Mouse (Mus musculus) ZHBTc4 (cell line): ENCODE data around the gene Kri1.
A peak's percentile ranks its signal among the peaks of the same experiment; 100 is the strongest.
"Not testable (repeated sequence)": the region's sequence is repeated elsewhere in the genome, so short reads cannot be mapped to it uniquely, and the experiment has no call there.

Experiments
- DNase-seq: peaks from one replicate; pipeline ENCODE4 v3.0.0-alpha.2; 2011; ENCODE audit warnings: low read depth, low spot score

Gene Kri1

DNA sequence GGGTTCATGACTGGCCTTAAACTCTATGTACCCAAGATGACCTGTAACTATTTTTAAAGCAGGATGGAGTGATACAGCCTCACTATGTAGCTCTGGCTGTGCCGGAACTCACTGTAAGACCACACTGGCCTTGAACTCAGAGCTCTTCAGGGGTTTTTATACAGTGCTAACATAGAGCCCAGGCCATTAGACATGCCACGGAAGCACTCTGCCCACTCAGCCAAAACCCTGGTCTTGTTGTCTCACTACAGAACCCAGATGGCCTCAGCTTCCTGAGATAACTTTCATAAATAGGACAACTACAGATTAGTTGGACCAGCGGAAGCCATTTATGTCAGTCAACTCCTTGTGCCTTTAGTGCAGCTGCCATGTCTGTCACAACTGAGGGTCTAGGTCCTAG is 13.4 kb downstream of the Kri1 start:
- DNase-seq: no peak

DNA sequence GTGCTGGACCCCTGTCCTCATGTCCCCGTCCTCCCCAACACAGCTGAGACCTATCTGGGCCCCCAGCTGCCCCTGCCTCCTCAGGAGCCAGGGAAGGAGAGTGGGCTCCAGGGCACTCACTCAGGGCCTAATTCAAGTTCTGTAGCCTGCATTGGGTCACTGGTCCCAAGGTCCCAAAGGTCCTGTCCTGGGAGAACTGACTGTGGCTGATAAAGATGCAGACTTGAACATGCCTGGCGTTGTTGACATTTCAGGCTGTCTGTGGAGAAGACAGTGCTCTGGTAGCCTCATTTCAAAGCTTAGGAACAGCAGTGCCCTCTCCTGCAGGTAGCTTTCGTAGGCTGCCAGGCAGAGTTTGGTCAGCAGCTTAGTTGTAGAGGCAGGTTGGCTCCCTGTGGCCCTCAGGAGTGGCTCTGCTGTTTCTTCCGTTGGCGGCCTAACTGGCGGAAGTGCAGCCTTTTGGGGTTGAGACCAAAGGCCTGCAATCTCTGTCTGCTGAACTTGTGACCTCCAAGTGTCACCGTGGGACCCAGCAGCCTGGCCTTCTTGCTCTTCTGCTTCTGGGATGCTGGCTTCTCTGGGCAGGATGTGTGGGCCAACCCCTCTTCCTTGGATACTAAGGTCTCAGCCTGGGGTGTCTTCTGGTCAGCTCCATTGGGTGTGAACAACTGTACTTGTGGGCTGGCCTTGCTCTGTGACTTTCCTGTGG is 14.1 kb downstream of the Kri1 start:
- DNase-seq: no peak

DNA sequence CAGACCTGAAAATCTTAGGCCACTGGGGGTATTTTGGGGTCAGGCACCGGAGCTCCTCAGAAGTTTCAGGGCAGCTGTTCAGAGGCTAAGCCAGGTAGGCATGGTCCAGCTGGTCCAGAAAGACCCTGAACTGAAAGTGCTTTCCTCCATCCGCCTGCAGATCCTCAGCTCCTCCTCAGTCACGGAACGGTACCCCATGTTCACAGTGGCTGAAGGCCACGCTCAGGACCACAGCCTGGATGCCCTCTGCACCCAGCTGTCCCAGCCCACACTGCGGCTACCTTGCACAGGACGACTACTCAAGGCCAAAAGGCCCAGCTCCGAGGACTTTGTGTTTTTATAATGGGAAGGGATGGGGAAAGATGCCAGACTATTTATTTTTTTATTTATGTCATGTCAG is 14.7 kb downstream of the Kri1 start:
- no peak for DNase-seq

DNA sequence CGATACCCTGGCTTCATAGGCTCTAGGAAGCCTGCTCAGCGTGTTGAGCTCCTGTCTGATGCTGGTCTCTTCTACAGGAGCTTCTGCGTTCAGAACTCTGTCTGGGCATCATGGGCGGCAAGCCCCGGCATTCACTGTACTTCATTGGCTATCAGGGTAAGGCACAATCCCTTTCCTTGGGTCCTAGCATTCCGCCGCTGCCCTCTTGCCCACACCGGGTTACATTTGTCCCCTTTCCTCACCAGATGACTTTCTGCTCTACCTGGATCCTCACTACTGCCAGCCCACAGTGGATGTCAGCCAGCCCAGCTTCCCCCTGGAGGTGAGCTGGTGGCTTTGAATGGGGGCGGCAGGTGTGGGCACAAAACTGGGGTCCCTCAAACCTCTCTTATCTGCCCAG is 15.4 kb downstream of the Kri1 start:
- DNase-seq: no peak

DNA sequence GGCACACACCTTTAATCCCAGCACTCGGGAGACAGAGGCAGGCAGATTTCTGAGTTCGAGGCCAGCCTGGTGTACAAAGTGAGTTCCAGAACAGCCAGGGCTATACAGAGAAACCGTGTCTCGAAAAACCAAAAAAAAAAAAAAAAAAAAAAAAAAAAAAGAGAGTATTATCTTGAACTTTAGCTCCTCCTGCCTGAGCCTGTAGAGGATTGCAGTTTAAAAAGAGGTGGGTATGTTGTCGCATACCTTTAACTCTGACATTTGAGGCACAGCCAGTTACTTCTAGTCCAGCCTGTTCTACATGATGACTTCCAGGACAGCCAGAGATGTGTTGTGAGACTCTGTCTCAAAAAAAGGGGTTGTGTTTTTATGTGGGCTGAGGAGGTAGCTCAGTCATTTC is 18.2 kb downstream of the Kri1 start:
- DNase-seq: not testable (repeated sequence)

DNA sequence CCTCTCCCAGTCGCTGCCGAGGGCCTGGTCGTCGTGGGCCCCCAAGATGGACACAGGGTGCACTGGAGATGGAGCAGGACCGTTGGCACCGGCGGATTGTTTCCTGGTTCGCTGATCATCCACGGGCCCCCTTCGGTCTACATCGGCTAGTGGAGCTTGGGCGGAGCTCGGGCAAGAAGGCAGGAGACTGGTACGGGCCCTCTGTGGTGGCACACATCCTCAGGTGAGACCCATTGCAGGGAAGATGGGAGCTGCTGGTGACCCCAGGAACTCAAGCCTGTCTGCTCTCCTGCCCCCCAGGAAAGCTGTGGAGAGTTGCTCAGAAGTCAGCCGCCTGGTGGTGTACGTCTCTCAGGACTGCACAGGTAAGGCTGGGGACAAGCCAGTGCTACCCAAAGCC is 19.5 kb downstream of the Kri1 start:
- no peak for DNase-seq

DNA sequence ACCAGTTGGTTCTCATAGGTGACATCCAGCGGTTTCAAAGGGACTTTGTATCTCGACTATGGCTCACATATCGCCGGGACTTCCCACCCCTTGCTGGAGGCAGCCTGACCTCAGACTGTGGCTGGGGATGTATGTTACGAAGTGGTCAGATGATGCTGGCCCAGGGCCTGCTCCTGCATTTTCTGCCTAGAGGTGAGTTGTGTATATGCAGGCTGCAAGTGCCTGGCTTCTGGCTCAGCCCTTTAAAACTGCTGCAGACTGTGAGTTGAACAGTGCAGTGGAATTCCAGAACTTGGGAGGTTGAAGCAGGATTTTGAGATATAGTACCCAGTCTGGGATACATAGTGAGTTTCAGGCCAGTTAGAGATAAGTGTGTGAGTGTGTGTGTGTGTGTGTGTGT is 20.9 kb downstream of the Kri1 start:
- DNase-seq: no peak

DNA sequence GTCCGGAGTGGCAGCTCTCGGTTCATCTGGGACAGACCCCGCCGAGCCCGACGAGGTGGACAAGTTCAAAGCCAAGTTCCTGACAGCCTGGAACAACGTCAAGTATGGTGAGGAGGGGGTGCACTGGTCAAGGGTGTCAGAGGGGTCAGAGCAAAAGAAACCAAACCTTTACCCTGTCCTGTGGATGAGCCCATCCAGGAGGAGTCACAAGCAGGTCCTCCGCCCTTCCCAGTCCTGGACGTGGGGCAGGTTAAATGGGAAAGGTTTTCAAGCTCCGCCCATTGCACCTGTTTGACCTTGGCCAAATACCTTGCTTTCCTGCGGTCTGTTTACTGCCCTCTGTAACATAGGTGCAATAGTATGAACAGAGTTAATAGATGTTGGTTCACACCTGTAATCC is 22.2 kb downstream of the Kri1 start:
- DNase-seq: peak; percentile 31

DNA sequence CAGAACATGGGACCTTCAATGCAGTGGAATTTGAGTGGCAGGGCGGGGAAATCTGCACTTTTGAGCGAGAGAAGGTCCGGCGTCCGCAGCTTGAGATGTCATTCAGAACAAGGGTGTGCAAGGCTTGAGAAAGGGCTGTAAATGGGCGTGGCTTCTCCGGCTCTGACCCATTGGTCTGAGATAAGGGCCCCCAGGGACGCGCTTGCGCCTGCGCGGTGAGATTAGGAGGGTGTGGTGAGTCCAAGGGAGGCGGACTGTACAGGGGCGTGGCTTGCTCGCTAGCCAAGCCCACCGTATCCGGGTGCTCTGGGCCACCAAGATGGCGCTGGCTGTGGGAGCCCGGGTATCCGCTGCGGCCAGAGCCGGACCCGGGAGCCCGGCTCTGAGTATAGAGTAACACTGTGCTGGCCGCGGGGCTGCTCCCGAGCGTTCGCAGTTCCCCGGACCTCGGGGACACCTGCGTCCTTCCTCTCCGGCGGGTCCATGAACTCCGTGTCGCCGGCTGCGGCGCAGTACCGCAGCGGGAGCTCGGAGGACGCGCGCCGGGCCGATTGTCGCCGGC is 22.7 kb downstream of the Kri1 start, which contains the start of gene Atg4d:
Atg4d (plus strand) TSS at position 294 of the 562 bp plus-strand sequence.
- peak; percentile 100 for DNase-seq

DNA sequence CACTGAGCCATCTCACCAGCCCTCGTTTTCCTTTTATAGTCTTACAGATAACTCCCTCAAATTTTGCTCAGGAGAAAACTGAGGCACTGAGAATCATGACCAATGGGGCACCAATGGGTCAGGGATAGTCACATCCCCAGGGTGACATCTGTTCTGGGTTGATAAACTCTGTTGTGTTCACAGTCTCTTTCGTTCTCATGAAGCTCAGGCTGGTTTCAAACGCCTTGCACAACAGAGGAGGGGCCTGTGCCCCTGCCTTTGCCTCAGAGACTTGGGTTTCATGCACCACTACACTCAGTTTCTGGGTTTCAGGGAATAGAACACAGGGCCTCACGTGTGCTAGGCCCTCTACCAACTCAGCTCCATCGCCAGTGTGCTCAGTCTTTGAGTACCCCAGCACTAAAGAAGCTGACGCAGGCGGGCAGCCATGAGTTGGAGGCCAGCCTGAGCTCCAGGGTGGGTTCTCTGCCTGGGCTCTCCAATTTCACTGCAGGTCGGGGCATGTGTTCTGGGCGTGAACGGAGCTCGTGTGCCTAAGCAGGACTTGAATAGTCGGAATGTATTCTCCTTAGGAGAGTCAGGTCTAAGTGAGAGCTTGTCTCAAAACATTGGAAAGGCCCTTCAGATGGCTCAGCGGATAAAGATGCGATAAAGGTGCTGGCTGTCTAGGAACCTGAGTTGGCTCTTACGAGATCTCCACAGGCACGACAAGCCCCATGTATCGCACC is 23.3 kb downstream of the Kri1 start:
- DNase-seq: no peak

DNA sequence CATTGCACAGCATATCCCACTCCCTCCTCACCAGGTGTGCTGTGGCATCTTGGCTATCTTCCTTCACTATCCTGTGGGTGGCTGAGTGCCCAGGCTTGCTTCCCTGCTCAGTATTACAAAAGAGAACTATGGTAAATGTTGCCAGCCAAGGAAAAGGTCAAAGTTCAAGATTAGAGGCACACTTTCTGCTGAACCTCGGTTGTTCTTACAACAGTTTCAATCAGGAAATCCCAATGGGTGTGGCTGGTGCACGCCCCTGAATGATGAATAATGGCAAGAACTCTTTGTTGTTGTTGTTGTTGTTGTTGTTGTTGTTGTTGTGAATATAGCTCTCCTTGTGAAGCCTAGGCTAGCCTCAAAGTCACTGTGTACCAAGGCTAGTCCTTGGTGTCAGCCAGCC is 25.9 kb downstream of the Kri1 start:
- DNase-seq: peak; percentile 65

DNA sequence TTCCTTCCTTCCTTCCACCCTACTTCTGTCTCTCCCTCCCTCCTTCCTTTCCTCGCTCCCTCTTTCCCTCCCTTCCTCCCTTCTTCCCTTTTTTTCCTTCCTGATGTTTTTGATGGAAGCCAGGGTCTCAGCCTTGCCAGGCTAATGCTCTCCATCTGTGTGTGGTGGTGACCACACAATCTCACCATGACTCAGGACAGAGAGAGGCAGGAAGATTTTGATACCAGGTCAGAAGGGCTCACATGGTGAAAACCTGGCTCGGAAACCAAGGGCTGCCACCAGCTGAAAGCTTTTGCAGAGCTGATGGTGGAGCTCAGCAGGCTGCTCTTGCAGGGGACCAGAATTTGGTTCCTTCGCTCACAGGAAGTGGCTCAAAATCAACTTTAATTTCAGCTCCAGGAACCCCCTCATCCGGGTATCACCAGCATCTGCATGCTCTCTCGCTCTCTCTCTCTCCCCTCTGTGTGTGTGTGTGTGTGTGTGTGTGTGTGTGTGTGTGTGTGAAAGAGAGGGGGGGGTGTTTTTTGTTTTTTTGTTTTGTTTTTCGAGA is 27.2 kb downstream of the Kri1 start:
- DNase-seq: no peak

DNA sequence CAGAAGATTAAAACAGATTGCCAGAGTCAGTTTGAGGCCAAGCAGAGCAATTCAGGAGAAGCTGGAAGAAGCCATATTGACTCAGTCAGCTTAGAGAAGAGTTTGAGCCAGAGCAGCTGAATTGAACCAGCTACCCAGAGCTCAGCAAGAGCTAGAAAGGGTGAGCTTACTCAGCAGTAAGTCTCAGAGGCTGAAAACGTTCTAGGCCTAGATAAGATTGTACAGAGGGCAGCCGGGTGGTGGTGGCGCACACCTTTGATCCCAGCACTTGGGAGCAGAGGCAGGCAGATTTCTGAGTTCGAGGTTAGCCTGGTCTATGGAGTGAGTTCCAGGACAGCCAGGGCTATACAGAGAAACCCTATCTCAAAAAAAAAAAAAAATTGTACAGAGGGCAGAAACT is 31.4 kb downstream of the Kri1 start:
- DNase-seq: not testable (repeated sequence)

DNA sequence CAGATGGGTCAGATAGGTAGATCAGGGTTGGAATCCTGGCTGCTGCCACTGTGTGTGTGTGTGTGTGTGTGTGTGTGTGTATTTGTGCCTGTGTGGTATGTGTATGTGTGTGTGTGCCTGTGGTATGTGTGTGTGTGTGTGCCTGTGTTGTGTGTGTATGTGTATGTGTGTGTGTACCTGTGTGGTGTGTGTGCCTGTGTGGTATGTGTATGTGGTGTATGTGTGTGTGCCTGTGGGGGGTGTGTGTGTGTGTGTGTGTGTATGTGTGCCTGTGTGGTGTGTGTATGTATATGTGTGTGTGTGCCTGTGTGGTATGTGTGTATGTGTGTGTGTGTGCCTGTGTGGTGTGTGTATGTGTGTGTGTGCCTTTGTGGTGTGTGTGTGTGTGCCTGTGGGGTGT is 33.1 kb downstream of the Kri1 start:
- DNase-seq: no peak

DNA sequence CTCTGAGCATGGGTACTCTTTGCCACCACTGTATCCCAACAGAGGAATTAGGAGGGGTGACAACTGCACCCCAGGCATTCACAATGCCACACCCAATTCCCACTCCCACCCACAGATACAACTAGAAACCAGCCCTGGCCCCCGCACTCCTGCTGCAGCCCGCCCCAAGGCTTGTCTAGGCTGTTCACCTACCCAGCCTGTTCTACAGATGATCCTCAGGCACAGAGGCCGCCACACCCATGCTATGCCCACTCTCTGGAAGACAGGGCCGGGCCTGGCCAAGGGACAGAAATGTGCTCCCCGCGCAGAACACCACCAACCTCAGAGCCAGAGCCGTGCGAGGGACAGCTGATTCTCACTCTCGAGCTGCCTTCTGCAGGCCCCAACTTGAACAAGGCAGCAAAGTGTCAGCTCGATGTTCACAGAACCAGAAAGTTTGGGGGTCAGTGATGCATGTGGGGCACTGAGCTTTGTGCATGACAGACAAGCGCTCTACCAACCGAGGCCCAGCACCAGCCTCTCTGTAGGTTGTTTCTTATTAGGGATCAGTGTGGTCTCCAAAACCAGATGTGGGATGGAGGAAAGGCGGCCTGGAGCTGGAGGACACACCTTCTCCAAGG is 36.5 kb downstream of the Kri1 start:
- DNase-seq: no peak

DNA sequence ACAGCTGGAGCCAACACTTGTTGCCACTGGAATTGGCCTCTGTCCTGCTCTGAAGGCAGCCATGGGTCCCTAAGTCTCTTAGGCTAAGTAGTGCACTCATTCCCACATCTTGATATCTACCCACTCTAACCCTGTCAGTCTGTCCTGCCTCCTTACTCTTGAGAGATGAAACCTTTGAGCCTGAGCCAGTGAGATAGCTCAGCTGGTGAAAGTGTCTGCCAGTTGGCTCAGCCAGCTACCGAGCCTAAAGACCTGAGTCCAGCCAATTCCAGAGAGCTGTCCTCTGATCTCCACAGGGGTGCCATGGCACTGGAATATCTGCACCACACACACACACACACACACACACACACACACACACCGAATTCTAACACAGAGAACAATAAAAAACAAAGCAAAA is 37.3 kb downstream of the Kri1 start:
- DNase-seq: no peak

DNA sequence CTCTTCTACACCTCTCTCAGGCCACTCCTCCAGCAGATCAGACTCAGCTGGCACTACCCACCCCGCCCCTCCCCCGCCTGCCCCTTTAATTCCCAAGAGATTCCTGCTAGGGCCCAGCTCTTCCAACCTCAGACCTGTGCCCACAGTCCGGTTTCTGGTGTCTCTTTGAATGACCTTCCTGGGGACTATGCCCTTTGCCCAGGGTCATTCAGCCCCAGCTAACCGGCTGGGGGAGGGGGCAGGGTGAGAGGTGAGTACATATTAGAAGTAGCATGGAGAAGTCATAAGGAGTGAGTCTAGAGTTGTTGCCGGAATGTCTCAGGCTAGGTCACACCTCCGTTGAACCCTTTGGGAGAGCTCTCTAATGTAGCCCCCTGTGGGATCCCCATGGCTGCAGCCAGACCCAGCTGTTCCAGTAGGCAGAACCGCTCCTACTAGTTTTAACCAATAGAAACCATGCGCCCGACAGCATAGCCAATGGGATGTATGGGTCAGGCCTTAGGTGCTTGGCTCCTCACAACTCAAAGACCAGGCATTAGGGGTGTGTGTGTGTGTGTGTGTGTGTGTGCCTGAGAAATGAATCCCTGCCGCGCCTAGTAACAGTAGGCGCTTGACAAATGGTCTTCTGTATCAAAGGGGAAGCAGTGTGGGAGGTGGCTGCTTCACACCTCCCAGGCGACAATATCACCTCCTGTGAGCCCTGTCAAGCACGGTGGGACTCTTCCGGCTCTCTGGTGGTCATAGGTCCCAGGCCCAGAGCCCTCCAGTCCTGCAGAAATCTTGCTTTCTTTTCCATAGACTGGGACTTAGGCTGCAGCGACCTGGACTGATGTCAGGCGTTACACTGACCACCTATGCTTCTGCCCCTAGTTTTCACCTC is 37.9 kb downstream of the Kri1 start:
- DNase-seq: peak; percentile 30

DNA sequence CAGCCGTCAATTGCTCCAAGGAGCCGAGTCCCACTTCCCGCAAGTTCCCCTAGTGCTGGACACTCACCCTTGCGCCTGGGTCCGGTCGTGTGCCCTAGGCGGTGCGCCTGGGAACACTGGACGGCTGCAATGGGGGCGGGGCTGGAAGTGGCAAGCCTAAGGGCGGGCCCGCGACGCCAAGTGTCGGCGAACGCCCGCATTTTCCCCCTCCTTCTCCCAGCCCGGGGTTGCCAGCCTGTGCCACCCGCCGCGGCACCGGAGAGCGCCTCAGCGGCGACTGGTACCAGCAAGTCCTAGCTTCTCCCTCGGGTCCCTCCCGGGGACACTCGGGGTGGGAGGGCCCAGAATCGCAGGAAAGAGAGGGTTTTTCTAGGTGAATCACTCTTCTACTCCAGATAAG is 39.4 kb downstream of the Kri1 start, which contains the start of gene S1pr5:
S1pr5 (minus strand) TSS at position 118 of the 400 bp plus-strand sequence.
- peak; percentile 34 for DNase-seq

DNA sequence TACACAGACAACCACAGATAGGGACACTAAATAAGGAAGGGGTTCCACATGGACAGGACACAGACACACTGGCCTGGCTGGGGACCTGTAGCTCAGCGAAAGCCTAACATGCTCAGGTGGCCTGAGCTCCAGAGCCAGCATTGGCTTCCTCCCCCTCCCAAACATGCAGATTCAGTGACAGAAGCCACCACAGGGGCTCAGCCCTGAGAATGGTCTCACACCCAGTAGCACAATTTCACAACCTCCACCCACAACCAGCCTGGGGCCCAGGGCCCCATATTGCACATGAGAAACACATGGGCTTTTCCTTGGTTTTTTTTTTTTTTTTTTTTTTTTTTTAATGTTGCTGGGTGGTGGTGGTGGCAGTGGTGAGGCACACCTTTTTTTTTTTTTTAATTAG is 41.4 kb downstream of the Kri1 start:
- DNase-seq: no peak

DNA sequence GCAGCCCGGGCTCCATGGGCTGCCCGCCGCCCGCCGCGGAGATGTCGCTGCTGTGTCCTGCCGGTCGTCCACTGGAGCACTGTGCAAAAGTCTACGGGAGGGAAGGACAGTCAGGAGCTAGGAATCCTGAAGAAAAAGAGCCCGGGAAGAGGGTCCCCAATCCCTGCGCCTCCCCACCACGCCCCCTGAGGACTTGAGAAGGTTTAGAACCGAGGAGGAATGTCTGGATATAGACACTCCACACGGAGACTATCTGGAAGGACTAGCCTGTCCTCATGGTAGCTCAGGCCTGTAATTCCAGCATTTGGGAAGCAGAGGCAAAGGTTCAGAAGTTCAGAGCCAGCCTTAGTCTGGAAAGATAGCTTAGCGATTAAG is 42.7 kb downstream of the Kri1 start:
- no peak for DNase-seq

DNA sequence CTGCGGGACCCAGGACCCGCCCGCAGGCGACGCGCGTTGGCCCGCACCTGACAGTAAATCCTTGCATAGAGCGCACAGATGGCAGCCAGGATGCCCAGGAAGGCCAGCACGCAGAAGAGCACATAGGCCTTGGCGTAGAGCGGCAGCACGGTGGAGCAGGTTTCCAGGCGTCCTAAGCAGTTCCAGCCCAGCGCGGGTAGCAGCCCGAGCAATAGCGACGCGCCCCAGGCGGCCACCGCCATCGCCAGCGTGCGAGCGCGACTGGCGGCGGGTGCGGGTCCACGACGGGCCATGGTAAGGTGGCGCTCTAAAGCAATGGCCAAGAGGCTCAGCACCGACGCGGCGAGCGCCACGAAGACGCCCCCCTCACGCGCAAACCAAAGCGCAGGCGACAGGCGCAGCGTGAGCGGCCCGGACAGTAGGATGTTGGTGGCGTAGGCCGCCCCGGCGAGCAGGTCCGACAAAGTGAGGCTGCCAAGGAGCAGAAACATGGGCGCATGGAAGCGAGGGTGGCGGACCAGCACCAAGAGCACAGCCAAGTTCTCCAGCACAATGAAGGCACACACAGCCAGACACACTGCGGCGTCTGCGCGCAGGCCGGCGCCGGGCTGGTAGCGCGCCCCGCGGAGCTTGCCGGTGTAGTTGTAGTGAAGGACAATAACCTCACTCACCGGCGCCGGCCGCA is 43.2 kb downstream of the Kri1 start:
- peak; percentile 73 for DNase-seq
